9 mouse cellular contexts compared by ENCODE assay signal in genomic region chr5:151125985-151126607, GRCm38 (mm10).
A peak's percentile ranks its signal among the peaks of the same experiment; 100 is the strongest.
DNase-seq lines count a peak whose midpoint lies in the region; ATAC-seq and TF ChIP-seq lines count a peak whose summit lies in the region.
"Had no signal": no experiment of that assay in that cellular context is flagged by ENCODE, and none has a peak within 500 bp of the region (broad histone marks: within the 10 kb centered on the region; RNA-seq: fewer than 3 reads in every experiment).

No protein-coding gene starts in this region.

- no peak overlapping the region for H3K9ac ChIP-seq in kidney, postnatal 0 days (ENCODE audit: low read depth, low read length)
- H3K9ac ChIP-seq in embryonic facial prominence, embryonic 14.5 days (ENCODE audit: low read depth, low read length): peak overlapping the region; percentile 52; the same call in 1 of the 2 replicates
- no peak overlapping the region for H3K9ac ChIP-seq in hindbrain, embryonic 16.5 days (ENCODE audit: low read depth, low read length)

- TF ChIP-seq CTCF in kidney, postnatal 0 days (IDR thresholded peaks at IDR 0.05; ENCODE audit: low read depth): no peak

- H3K9me3 ChIP-seq in kidney, postnatal 0 days (replicated peaks; ENCODE audit: low read length): no peaks in the 10 kb centered on the region
- no peaks in the 10 kb centered on the region for H3K9me3 ChIP-seq in embryonic facial prominence, embryonic 14.5 days (ENCODE audit: control insufficient read depth, low read length)
- no peaks in the 10 kb centered on the region for H3K9me3 ChIP-seq in hindbrain, embryonic 16.5 days (ENCODE audit: control insufficient read depth, low read length)
- H3K9me3 ChIP-seq: forebrain, embryonic 10.5 days had no signal

- H3K27ac ChIP-seq in kidney, postnatal 0 days: no peak overlapping the region
- peak overlapping the region; percentile 68; the same call in 1 of the 2 replicates for H3K27ac ChIP-seq in embryonic facial prominence, embryonic 14.5 days (replicated peaks; ENCODE audit: low read depth, low read length)
- no peak overlapping the region for H3K27ac ChIP-seq in hindbrain, embryonic 16.5 days (ENCODE audit: low read depth, low read length)
- H3K27ac ChIP-seq: forebrain, embryonic 10.5 days had no signal

- H3K4me2 ChIP-seq in kidney, postnatal 0 days (ENCODE audit: low read length): peak overlapping the region; percentile 38
- peak overlapping the region; percentile 49 for H3K4me2 ChIP-seq in embryonic facial prominence, embryonic 14.5 days (ENCODE audit: low read depth, low read length)
- peak overlapping the region; percentile 24 for H3K4me2 ChIP-seq in hindbrain, embryonic 16.5 days (ENCODE audit: low read length)
- peak overlapping the region; percentile 69 for H3K4me2 ChIP-seq in myocyte (ENCODE audit: low read depth)

- 42% methylated on average over 6 of the region's 6 CpGs for whole genome bisulfite sequencing in kidney, postnatal 0 days
- WGBS in embryonic facial prominence, embryonic 14.5 days: 29% methylated on average over 6 of the region's 6 CpGs
- WGBS in hindbrain, embryonic 16.5 days: 35% methylated on average over 6 of the region's 6 CpGs

- DNase-seq in kidney, postnatal 0 days (ENCODE audit: low spot score): no peak
- no peak for DNase-seq in kidney, adult 8-10 months
- DNase-seq in embryonic facial prominence, embryonic 14.5 days (ENCODE audit: low spot score): peak; percentile 84
- no peak for DNase-seq in T-cell, adult 2 months (ENCODE audit: low spot score)
- DNase-seq: kidney, adult 18-20 months had no signal

- H3K27me3 ChIP-seq in kidney, postnatal 0 days (ENCODE audit: insufficient read depth, low read length): no peaks in the 10 kb centered on the region
- no peaks in the 10 kb centered on the region for H3K27me3 ChIP-seq in embryonic facial prominence, embryonic 14.5 days (replicated peaks; ENCODE audit: control insufficient read depth, insufficient read depth, low read length)
- no peaks in the 10 kb centered on the region for H3K27me3 ChIP-seq in hindbrain, embryonic 16.5 days (replicated peaks; ENCODE audit: control insufficient read depth, insufficient read depth, low read length)
- H3K27me3 ChIP-seq in myocyte (ENCODE audit: control insufficient read depth, insufficient read depth, insufficient read length): no peaks in the 10 kb centered on the region

- TF ChIP-seq POLR2A in myocyte (IDR thresholded peaks at IDR 0.05; ENCODE audit: insufficient read length, low read depth): no peak

- no peak overlapping the region for H3ac ChIP-seq in myocyte (ENCODE audit: control insufficient read depth, insufficient read length)

- peaks cover 92% of the 10 kb centered on the region for H3K79me2 ChIP-seq in myocyte (ENCODE audit: control insufficient read depth, insufficient read depth)

- no peak for ATAC-seq in kidney, postnatal 0 days (replicated peaks; ENCODE audit: low FRiP score, low read depth)
- ATAC-seq in embryonic facial prominence, embryonic 14.5 days (ENCODE audit: low read depth): peak; percentile 67; the same call in 1 of the 2 replicates
- ATAC-seq in hindbrain, embryonic 16.5 days: no peak
- ATAC-seq in granulocyte monocyte progenitor cell, adult 5-6 weeks (replicated peaks; ENCODE audit: poor library complexity, severe bottlenecking): no peak

- no peaks in the 10 kb centered on the region; the same call in 1 of the 2 replicates for H3K4me1 ChIP-seq in kidney, postnatal 0 days (replicated peaks; ENCODE audit: insufficient read depth, low read length)
- H3K4me1 ChIP-seq in embryonic facial prominence, embryonic 14.5 days (ENCODE audit: control insufficient read depth, insufficient read depth, low read length): peaks cover 9% of the 10 kb centered on the region; the same call in 1 of the 2 replicates
- H3K4me1 ChIP-seq in hindbrain, embryonic 16.5 days (ENCODE audit: control insufficient read depth, insufficient read depth, low read depth, low read length): no peaks in the 10 kb centered on the region

- no peaks in the 10 kb centered on the region for H3K36me3 ChIP-seq in kidney, postnatal 0 days (ENCODE audit: insufficient read depth, low read length)
- no peaks in the 10 kb centered on the region for H3K36me3 ChIP-seq in embryonic facial prominence, embryonic 14.5 days (ENCODE audit: control insufficient read depth, insufficient read depth, low read length)
- H3K36me3 ChIP-seq in hindbrain, embryonic 16.5 days (ENCODE audit: control insufficient read depth, insufficient read depth, low read length): no peaks in the 10 kb centered on the region
- H3K36me3 ChIP-seq in myocyte (ENCODE audit: control insufficient read depth, insufficient read depth): no peaks in the 10 kb centered on the region
- H3K36me3 ChIP-seq: forebrain, embryonic 10.5 days had no signal

- 0 out of 2 replicates have a peak overlapping the region, but pooled peaks have one; percentile 11 for H3K4me3 ChIP-seq in kidney, postnatal 0 days (replicated peaks; ENCODE audit: low read depth, low read length)
- H3K4me3 ChIP-seq in embryonic facial prominence, embryonic 14.5 days (ENCODE audit: low read depth, low read length): peak overlapping the region; percentile 7; the same call in 1 of the 2 replicates
- H3K4me3 ChIP-seq in hindbrain, embryonic 16.5 days (ENCODE audit: low read length): no peak overlapping the region
- H3K4me3 ChIP-seq in myocyte: peak overlapping the region; percentile 22
- H3K4me3 ChIP-seq: forebrain, embryonic 10.5 days had no signal

TF ChIP-seq in myocyte, 11 proteins besides CTCF, POLR2A, EP300 and RAD21:
- TF ChIP-seq SRF (IDR thresholded peaks at IDR 0.05; ENCODE audit: control insufficient read depth, insufficient read length, low read depth) (peak; percentile 60), REST (IDR thresholded peaks at IDR 0.05; ENCODE audit: insufficient read depth, insufficient read length) (no peak), MYOD1 (IDR thresholded peaks at IDR 0.05; ENCODE audit: control insufficient read depth in 1 of 3, insufficient read length in 2 of 3, low read depth in 2 of 3) (peak in 1 of 3 experiments; percentile 24), MAX (IDR thresholded peaks at IDR 0.05; ENCODE audit: low read depth) (no peak), E2F4 (IDR thresholded peaks at IDR 0.05; ENCODE audit: insufficient read depth) (no peak)
TF ChIP-seq in myocyte: peak in this region for 2.
